Mouse (Mus musculus) stomach, embryonic 15.5 days (tissue): ENCODE measurements around the gene Tuba8. TPM values are rescaled to one million over a fixed set of nuclear protein-coding genes. Genes with fewer than 3 reads are reported as not detected.

Experiments
- ATAC-seq: fragments of 200-750 bp; cut with Nextera tagmentation; 2 replicates; pipeline ENCODE4 v1.8.0; 2017; ENCODE audit warnings: low read depth, moderate number of reproducible peaks, moderate TSS enrichment; ENCODE audit not compliant: insufficient read depth, low FRiP score
- H3K27ac ChIP-seq: fragments of 300-500 bp; sonication (generic); 2 replicates; pipeline ENCODE4 v1.5.1; 2015; ENCODE audit warnings: mild to moderate bottlenecking, inconsistent platforms
- H3K27me3 ChIP-seq: fragments of 300-500 bp; sonication (generic); replicated peaks from 2 replicates; pipeline ENCODE4 v1.6.1; 2015; ENCODE audit warnings: inconsistent platforms
- H3K36me3 ChIP-seq: fragments of 300-500 bp; sonication (generic); 2 replicates; pipeline ENCODE4 v1.6.1; 2015; ENCODE audit warnings: inconsistent platforms
- H3K4me1 ChIP-seq: fragments of 300-500 bp; sonication (generic); 2 replicates; pipeline ENCODE4 v1.6.1; 2015; ENCODE audit warnings: inconsistent platforms
- H3K4me2 ChIP-seq: fragments of 300-500 bp; sonication (generic); 2 replicates; pipeline ENCODE4 v1.6.1; 2015; ENCODE audit warnings: mild to moderate bottlenecking, inconsistent platforms
- H3K4me3 ChIP-seq: fragments of 300-500 bp; sonication (generic); replicated peaks from 2 replicates; pipeline ENCODE4 v1.5.1; 2015; ENCODE audit warnings: inconsistent platforms
- H3K9ac ChIP-seq: fragments of 300-500 bp; sonication (generic); 2 replicates; pipeline ENCODE4 v1.6.1; 2015; ENCODE audit warnings: inconsistent platforms
- H3K9me3 ChIP-seq: fragments of 300-500 bp; sonication (generic); 2 replicates; pipeline ENCODE4 v1.6.1; 2016; ENCODE audit warnings: inconsistent platforms
- WGBS: fragments of 180-500 bp; shearing (Covaris S2); methylation state at CpG from one replicate; pipeline ENCODE4 v1.1.7; 2015; 5-methylcytosine and 5-hydroxymethylcytosine counted together
- polyA plus RNA-seq: library from polyadenylated mRNA; unstranded; fragments of >200 nt; fragmentation: Nextera tagmentation; extraction: Ambion mirVana; gene quantifications from 2 replicates; pipeline ENCODE4 v1.2.1, GENCODE M21; 2015

Gene Tuba8
- polyA plus RNA-seq, 1 experiment from 2014 or later: 1.0 TPM

GRCm38 (mm10) chr6:121245127-121246036 is 34.9 kb downstream of the Tuba8 start, which contains the start of gene Usp18:
Gene Usp18, plus strand, starts transcription at chr6:121245906.
- 4% methylated on average over 35 of the region's 35 CpGs for WGBS
- peak within 1 kb of the TSS; percentile 65 for H3K4me3 ChIP-seq
- no peaks in the 10 kb centered on the region for H3K4me1 ChIP-seq
- peak within 1 kb of the TSS; percentile 25; the same call in 1 of the 2 replicates for H3K9ac ChIP-seq
- no peaks in the 10 kb centered on the region for H3K36me3 ChIP-seq
- no peaks in the 10 kb centered on the region for H3K27me3 ChIP-seq
- H3K9me3 ChIP-seq: no peaks in the 10 kb centered on the region
- peak within 1 kb of the TSS; percentile 51; the same call in 1 of the 2 replicates for H3K27ac ChIP-seq
- peak within 1 kb of the TSS; percentile 69 for H3K4me2 ChIP-seq
- peak; percentile 94 for ATAC-seq

- peak overlapping the region; percentile 69 for H3K4me2 ChIP-seq
- 0 out of 2 replicates have a peak overlapping the region, but pooled peaks have one; percentile 51 for H3K27ac ChIP-seq
- WGBS: 8% methylated on average over 4 of the region's 4 CpGs
- peak overlapping the region; percentile 65 for H3K4me3 ChIP-seq
- no peaks in the 10 kb centered on the region for H3K36me3 ChIP-seq
- no peaks in the 10 kb centered on the region for H3K4me1 ChIP-seq
- no peaks in the 10 kb centered on the region for H3K27me3 ChIP-seq
- ATAC-seq: 0 out of 2 replicates have a peak, but pooled peaks have one; percentile 7
- H3K9me3 ChIP-seq: no peaks in the 10 kb centered on the region
- H3K9ac ChIP-seq: peak overlapping the region; percentile 25; the same call in 1 of the 2 replicates
Observed at GRCm38 (mm10) chr6:121246037-121246361, 35.5 kb downstream of the Tuba8 start.

- Histone ChIP-seq H3K4me1 (no peaks in the 10 kb centered on the region), H3K36me3 (no peaks in the 10 kb centered on the region), H3K9me3 (no peaks in the 10 kb centered on the region), H3K9ac (no peak overlapping the region), H3K27ac (no peak overlapping the region), H3K27me3 (no peaks in the 10 kb centered on the region), H3K4me2 (no peak overlapping the region), H3K4me3 (no peak overlapping the region)
- ATAC-seq: no peak
- WGBS: 67% methylated on average over 1 of the region's 1 CpGs
Observed at GRCm38 (mm10) chr6:121250406-121250805, 39.9 kb downstream of the Tuba8 start.

GRCm38 (mm10) chr6:121251256-121251655 is 40.8 kb downstream of the Tuba8 start:
- Histone ChIP-seq H3K4me3 (no peak overlapping the region), H3K36me3 (no peaks in the 10 kb centered on the region), H3K4me2 (no peak overlapping the region), H3K27ac (no peak overlapping the region), H3K9ac (no peak overlapping the region), H3K27me3 (no peaks in the 10 kb centered on the region), H3K4me1 (no peaks in the 10 kb centered on the region), H3K9me3 (no peaks in the 10 kb centered on the region)
- 73% methylated on average over 5 of the region's 5 CpGs for WGBS
- no peak for ATAC-seq

- Histone ChIP-seq H3K36me3 (no peaks in the 10 kb centered on the region), H3K4me3 (no peak overlapping the region), H3K4me1 (no peaks in the 10 kb centered on the region), H3K27ac (no peak overlapping the region), H3K27me3 (no peaks in the 10 kb centered on the region), H3K9me3 (no peaks in the 10 kb centered on the region), H3K9ac (no peak overlapping the region), H3K4me2 (no peak overlapping the region)
- 28% methylated on average over 9 of the region's 9 CpGs for WGBS
- ATAC-seq: no peak
Observed at GRCm38 (mm10) chr6:121260548-121260947, 50.1 kb downstream of the Tuba8 start.

GRCm38 (mm10) chr6:121261233-121261632 is 50.7 kb downstream of the Tuba8 start:
- Histone ChIP-seq H3K9ac (no peak overlapping the region), H3K9me3 (no peaks in the 10 kb centered on the region), H3K36me3 (no peaks in the 10 kb centered on the region), H3K4me2 (no peak overlapping the region), H3K4me3 (no peak overlapping the region), H3K27ac (no peak overlapping the region), H3K4me1 (no peaks in the 10 kb centered on the region), H3K27me3 (no peaks in the 10 kb centered on the region)
- 71% methylated on average over 8 of the region's 8 CpGs for WGBS
- ATAC-seq: no peak

GRCm38 (mm10) chr6:121262004-121262403 is 51.5 kb downstream of the Tuba8 start:
- no peak overlapping the region for H3K27ac ChIP-seq
- no peak overlapping the region for H3K4me3 ChIP-seq
- H3K4me1 ChIP-seq: no peaks in the 10 kb centered on the region
- H3K9me3 ChIP-seq: no peaks in the 10 kb centered on the region
- no peak for ATAC-seq
- no peaks in the 10 kb centered on the region for H3K27me3 ChIP-seq
- no peaks in the 10 kb centered on the region for H3K36me3 ChIP-seq
- 89% methylated on average over 10 of the region's 10 CpGs for WGBS
- no peak overlapping the region for H3K9ac ChIP-seq
- no peak overlapping the region for H3K4me2 ChIP-seq

- Histone ChIP-seq H3K4me3 (no peak overlapping the region), H3K27me3 (no peaks in the 10 kb centered on the region), H3K36me3 (no peaks in the 10 kb centered on the region), H3K9me3 (no peaks in the 10 kb centered on the region), H3K4me1 (no peaks in the 10 kb centered on the region), H3K4me2 (no peak overlapping the region), H3K27ac (no peak overlapping the region), H3K9ac (no peak overlapping the region)
- 91% methylated on average over 11 of the region's 11 CpGs for WGBS
- no peak for ATAC-seq
Observed at GRCm38 (mm10) chr6:121262496-121262895, 52.0 kb downstream of the Tuba8 start.

GRCm38 (mm10) chr6:121270156-121270555 is 59.7 kb downstream of the Tuba8 start:
- ATAC-seq: no peak
- no peaks in the 10 kb centered on the region for H3K9me3 ChIP-seq
- no peak overlapping the region for H3K27ac ChIP-seq
- H3K4me2 ChIP-seq: no peak overlapping the region
- WGBS: 78% methylated on average over 6 of the region's 6 CpGs
- H3K9ac ChIP-seq: no peak overlapping the region
- H3K27me3 ChIP-seq: no peaks in the 10 kb centered on the region
- H3K4me1 ChIP-seq: no peaks in the 10 kb centered on the region
- H3K36me3 ChIP-seq: no peaks in the 10 kb centered on the region
- no peak overlapping the region for H3K4me3 ChIP-seq

GRCm38 (mm10) chr6:121271707-121272074 is 61.2 kb downstream of the Tuba8 start:
- Histone ChIP-seq H3K27me3 (no peaks in the 10 kb centered on the region; the same call in 1 of the 2 replicates), H3K36me3 (no peaks in the 10 kb centered on the region), H3K27ac (no peak overlapping the region), H3K4me3 (peak overlapping the region; percentile 45; the same call in 1 of the 2 replicates), H3K9me3 (no peaks in the 10 kb centered on the region), H3K4me2 (no peak overlapping the region), H3K4me1 (no peaks in the 10 kb centered on the region), H3K9ac (no peak overlapping the region)
- no peak for ATAC-seq
- 8% methylated on average over 4 of the region's 4 CpGs for WGBS

- no peaks in the 10 kb centered on the region for H3K9me3 ChIP-seq
- no peaks in the 10 kb centered on the region for H3K36me3 ChIP-seq
- no peaks in the 10 kb centered on the region for H3K4me1 ChIP-seq
- peak overlapping the region; percentile 45 for H3K4me3 ChIP-seq
- no peak overlapping the region for H3K9ac ChIP-seq
- peak; percentile 86; the same call in 1 of the 2 replicates for ATAC-seq
- 10% methylated on average over 17 of the region's 17 CpGs for WGBS
- peak overlapping the region; percentile 74 for H3K27ac ChIP-seq
- H3K4me2 ChIP-seq: peak overlapping the region; percentile 63
- no peaks in the 10 kb centered on the region; the same call in 1 of the 2 replicates for H3K27me3 ChIP-seq
Observed at GRCm38 (mm10) chr6:121272075-121272800, 61.7 kb downstream of the Tuba8 start.

GRCm38 (mm10) chr6:121274356-121274755 is 63.9 kb downstream of the Tuba8 start:
- Histone ChIP-seq H3K9me3 (no peaks in the 10 kb centered on the region), H3K27me3 (no peaks in the 10 kb centered on the region; the same call in 1 of the 2 replicates), H3K9ac (no peak overlapping the region), H3K36me3 (no peaks in the 10 kb centered on the region), H3K27ac (no peak overlapping the region), H3K4me1 (no peaks in the 10 kb centered on the region), H3K4me3 (no peak overlapping the region), H3K4me2 (no peak overlapping the region)
- 84% methylated on average over 3 of the region's 3 CpGs for WGBS
- ATAC-seq: no peak
